Mouse (Mus musculus) cerebellum, adult 8-10 months (tissue): ENCODE data around the gene Ankrd24.
A peak's percentile ranks its signal among the peaks of the same experiment; 100 is the strongest.
"Not testable (repeated sequence)": the region's sequence is repeated elsewhere in the genome, so short reads cannot be mapped to it uniquely, and the experiment has no call there.

Source experiments
- DNase-seq: peaks from one replicate; pipeline ENCODE4 v3.0.0; 2022

Ankrd24 gene

DNA sequence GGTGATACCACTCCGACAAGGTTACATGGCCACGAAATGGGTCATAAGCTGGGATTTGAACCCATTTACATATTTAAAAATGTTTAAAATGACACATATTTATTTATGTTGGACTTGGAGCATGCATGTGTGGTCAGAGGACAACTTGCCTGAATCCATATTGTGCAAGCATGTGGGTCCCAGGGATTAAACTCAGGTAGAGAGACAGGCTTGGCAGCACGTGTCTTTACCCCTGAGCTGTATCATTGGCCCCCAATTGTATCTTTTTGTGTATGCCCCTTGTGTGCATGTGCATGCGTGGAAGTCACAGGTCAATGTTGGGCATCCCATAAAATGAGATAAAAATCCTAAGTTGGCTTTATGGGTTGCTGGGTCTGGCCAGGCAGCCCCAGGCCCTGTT, 17.1 kb downstream of the Ankrd24 start:
- DNase-seq = peak; percentile 5

DNA sequence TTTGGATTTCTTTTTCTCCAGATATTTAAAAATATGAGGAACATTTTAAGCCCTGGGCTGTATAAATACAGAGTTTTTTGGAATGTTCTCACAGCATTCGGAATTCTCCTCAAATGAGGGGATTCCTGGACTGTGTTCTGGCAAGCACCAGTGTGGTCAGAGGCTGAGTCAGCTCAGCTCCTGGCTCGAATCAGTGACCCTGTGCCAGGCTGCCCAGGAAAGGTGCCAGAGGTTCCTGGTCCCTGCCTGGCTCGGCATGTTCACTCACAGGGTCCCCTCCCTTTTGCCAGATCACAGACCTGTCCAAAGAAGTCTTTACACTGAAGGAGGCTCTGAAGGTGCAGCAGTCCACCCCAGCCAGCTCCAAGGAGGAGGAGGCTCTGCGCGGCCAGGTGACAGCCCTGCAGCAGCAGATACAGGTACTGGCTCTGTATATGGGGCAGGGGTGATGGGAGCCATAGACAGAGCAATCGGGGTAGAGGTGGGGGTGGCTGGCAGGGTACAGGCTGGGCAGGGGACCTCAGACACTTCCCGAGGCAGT, 17.7 kb downstream of the Ankrd24 start:
- DNase-seq = peak; percentile 34

DNA sequence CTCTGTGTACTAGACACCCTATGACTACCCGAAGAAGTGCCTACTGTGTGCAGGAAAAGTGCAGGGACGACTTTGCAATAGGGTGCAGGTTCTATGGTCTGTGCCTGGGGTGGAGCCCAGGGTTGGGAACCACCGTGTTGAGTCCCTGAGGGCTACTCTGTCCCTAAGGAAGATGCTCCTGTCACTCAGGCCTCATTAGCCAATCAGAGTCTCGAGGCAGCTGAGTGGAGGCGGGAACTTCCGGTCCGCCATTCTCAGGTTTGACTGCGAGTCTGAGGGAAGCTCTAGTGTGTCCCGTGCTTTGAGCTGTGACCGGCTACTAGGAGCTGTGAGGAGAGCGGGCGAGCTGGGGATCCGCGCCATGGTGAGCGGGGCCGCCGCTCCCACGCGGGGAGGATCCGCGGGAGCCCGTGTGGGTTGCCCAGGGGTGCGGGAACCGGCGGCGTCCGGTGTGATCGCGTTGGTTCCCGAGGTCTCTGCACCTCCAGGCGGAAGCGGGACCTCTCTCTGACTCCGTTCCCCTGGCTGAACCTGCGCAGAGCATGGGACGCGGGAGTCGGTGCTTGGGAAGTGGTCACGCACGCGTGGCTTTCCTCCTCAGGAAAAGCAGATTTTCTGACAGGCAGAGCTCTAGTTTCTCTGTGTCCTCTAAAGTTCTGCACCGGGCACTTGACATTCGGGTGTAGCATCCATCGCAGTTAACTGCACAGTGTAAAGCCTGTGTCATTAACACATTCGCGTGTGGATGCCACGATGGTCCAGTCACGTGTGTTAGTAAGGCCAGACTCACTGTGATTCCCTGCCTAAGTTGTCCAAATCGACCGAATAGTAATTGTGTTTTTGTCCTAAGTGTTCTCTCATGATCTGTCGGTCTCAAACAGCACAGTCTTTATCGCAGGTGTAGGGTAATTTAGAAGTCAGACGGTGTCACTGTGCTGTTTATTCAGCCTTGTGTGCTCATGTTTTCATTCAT, 20.7 kb downstream of the Ankrd24 start, which contains the start of gene Gm10778:
TSS of gene Gm10778 (plus strand) at position 257 of the 973 bp plus-strand sequence.
- DNase-seq = peak; percentile 89

DNA sequence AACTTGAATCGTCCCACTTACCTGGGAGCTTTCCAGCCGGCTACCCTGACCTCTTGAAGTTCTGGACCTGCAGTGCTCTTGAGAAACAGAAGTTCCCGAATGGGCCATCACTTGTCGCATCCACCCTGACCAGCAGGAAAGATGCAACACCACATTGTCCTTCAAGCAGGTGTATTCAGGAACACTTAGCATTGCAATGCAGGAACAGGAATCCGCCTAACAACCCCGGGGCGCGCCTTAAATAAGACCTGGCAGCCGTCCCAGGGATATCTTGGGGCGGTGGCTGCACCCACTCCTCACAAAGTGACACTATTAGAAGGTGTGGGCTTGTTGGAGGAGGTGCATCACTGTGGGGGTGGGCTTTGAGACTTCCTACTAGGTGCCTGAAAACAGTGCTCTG, 26.8 kb downstream of the Ankrd24 start:
- no peak for DNase-seq

DNA sequence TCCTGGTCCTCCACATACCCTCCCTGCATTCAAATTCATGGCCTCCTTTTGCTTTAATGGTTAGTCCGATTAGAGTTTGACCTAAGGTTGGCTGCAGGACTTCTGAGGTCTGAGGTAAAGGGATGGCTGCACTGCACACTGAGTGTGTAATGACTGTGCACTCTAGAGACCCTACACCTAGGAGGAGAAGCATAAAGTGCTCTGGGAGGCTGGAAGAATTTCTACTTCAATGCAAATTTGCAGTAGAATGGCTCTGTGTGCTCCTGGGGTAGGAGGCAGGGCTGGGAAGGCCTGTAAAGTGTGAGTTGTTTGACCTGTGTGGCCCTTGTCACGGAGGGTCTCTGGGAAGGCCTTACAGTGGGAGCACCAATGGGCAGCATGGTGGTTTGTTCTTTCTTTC, 27.8 kb downstream of the Ankrd24 start:
- no peak for DNase-seq

- not testable (repeated sequence) for DNase-seq
Observed at GRCm38 (mm10) chr10:81687114-81687513, 58.8 kb downstream of the Ankrd24 start.
